8 mouse cellular contexts compared by ENCODE assay signal in genomic region chr11:70539877-70540587, GRCm38 (mm10). TPM values are rescaled to one million over a fixed set of nuclear protein-coding genes. Genes with fewer than 3 reads are reported as not detected.
A peak's percentile ranks its signal among the peaks of the same experiment; 100 is the strongest.
DNase-seq lines count a peak whose midpoint lies in the region; ATAC-seq and TF ChIP-seq lines count a peak whose summit lies in the region.

TSS of gene Pld2 (plus strand) at chr11:70540064.

- no peaks in the 10 kb centered on the region for H3K36me3 ChIP-seq in embryonic facial prominence, embryonic 13.5 days
- H3K36me3 ChIP-seq in limb, embryonic 15.5 days: no peaks in the 10 kb centered on the region
- H3K36me3 ChIP-seq in midbrain, postnatal 0 days (ENCODE audit: insufficient read depth, low read length): no peaks in the 10 kb centered on the region

- no peak within 1 kb of the TSS for H3K27ac ChIP-seq in embryonic facial prominence, embryonic 13.5 days
- peak within 1 kb of the TSS; percentile 64 for H3K27ac ChIP-seq in limb, embryonic 15.5 days
- H3K27ac ChIP-seq in midbrain, postnatal 0 days (ENCODE audit: low read depth, low read length): peak within 1 kb of the TSS; percentile 67

- peak within 1 kb of the TSS; percentile 67 for H3K4me3 ChIP-seq in embryonic facial prominence, embryonic 13.5 days
- peak within 1 kb of the TSS; percentile 69 for H3K4me3 ChIP-seq in limb, embryonic 15.5 days
- peak within 1 kb of the TSS; percentile 68 for H3K4me3 ChIP-seq in midbrain, postnatal 0 days (ENCODE audit: low read depth, low read length)

- H3K4me1 ChIP-seq in embryonic facial prominence, embryonic 13.5 days: peaks cover 12% of the 10 kb centered on the region; the same call in 1 of the 2 replicates
- peaks cover 7% of the 10 kb centered on the region for H3K4me1 ChIP-seq in limb, embryonic 15.5 days
- no peaks in the 10 kb centered on the region for H3K4me1 ChIP-seq in midbrain, postnatal 0 days (ENCODE audit: insufficient read depth, low read length)

- no peaks in the 10 kb centered on the region for H3K9me3 ChIP-seq in embryonic facial prominence, embryonic 13.5 days
- H3K9me3 ChIP-seq in limb, embryonic 15.5 days: no peaks in the 10 kb centered on the region
- H3K9me3 ChIP-seq in midbrain, postnatal 0 days (ENCODE audit: low read length): no peaks in the 10 kb centered on the region

- peak; percentile 85 for ATAC-seq in embryonic facial prominence, embryonic 13.5 days (ENCODE audit: insufficient number of reproducible peaks, insufficient read depth, low FRiP score, low TSS enrichment, low read depth)
- peak; percentile 91 for ATAC-seq in limb, embryonic 15.5 days (ENCODE audit: insufficient number of reproducible peaks, low FRiP score, low TSS enrichment, low read depth)
- ATAC-seq in midbrain, postnatal 0 days (ENCODE audit: low FRiP score): peak; percentile 93

- WGBS in embryonic facial prominence, embryonic 13.5 days: under 1% methylated on average over 61 of the region's 65 CpGs
- WGBS in limb, embryonic 15.5 days: under 1% methylated on average over 59 of the region's 65 CpGs
- WGBS in midbrain, postnatal 0 days: under 1% methylated on average over 50 of the region's 65 CpGs

- H3K4me2 ChIP-seq in embryonic facial prominence, embryonic 13.5 days: peak within 1 kb of the TSS; percentile 92
- H3K4me2 ChIP-seq in limb, embryonic 15.5 days: peak within 1 kb of the TSS; percentile 85
- H3K4me2 ChIP-seq in midbrain, postnatal 0 days (ENCODE audit: low read depth, low read length, poor library complexity, severe bottlenecking): peak within 1 kb of the TSS; percentile 78

- TF ChIP-seq CTCF in midbrain, postnatal 0 days (IDR thresholded peaks at IDR 0.05): peak; percentile 71

- peaks cover 41% of the 10 kb centered on the region for H3K27me3 ChIP-seq in embryonic facial prominence, embryonic 13.5 days
- H3K27me3 ChIP-seq in limb, embryonic 15.5 days: peaks cover 10% of the 10 kb centered on the region; the same call in 1 of the 2 replicates
- no peaks in the 10 kb centered on the region for H3K27me3 ChIP-seq in midbrain, postnatal 0 days (ENCODE audit: insufficient read depth, low read length)

- DNase-seq in layer of hippocampus, adult 11-12 months (ENCODE audit: low spot score): peak; percentile 87
- no peak for DNase-seq in layer of hippocampus, adult 9-10 months (ENCODE audit: low spot score)
- DNase-seq in heart, adult 8-10 months (ENCODE audit: low spot score): peak; percentile 83
- peak; percentile 90 for DNase-seq in kidney, adult 9 months
- DNase-seq in midbrain, postnatal 0 days (ENCODE audit: low spot score): peak; percentile 92
- DNase-seq in spleen, postnatal 10 days (ENCODE audit: low spot score in 2 of 2): peak; percentile 54 to 85

- peak within 1 kb of the TSS; percentile 78 for H3K9ac ChIP-seq in embryonic facial prominence, embryonic 13.5 days
- H3K9ac ChIP-seq in limb, embryonic 15.5 days: peak within 1 kb of the TSS; percentile 63
- H3K9ac ChIP-seq in midbrain, postnatal 0 days (replicated peaks; ENCODE audit: low read length, poor library complexity, severe bottlenecking): peak within 1 kb of the TSS; percentile 78

RNA-seq across cellular contexts. Expression of gene Pld2, which starts in this region (rescaled TPM):
- 5.3 and 6.5 TPM in 2 replicates for polyA plus RNA-seq in embryonic facial prominence, embryonic 13.5 days (2015; fragmentation: Nextera tagmentation; extraction: Ambion mirVana)
- 1 to 10 TPM; 6.2 to 8.6 (median 8.2) TPM for total RNA-seq in heart, adult 8-10 months (2022)
- polyA plus RNA-seq in limb, embryonic 15.5 days (2015; fragmentation: Nextera tagmentation; extraction: Ambion mirVana): 10.4 and 11.9 TPM in 2 replicates
- 46.8 and 71.5 TPM in 2 replicates for total RNA-seq in midbrain, postnatal 0 days (2014; rRNA removed)
- 18.0 and 19.4 TPM in 2 replicates for polyA plus RNA-seq in midbrain, postnatal 0 days (2015; fragmentation: Nextera tagmentation; extraction: Ambion mirVana)
